Mouse (Mus musculus): Measurements from ENCODE around the gene Prickle4. TPM values are rescaled to one million over a fixed set of nuclear protein-coding genes. Genes with fewer than 3 reads are reported as not detected.
A peak's percentile ranks its signal among the peaks of the same experiment; 100 is the strongest.

Prickle4 gene
- polyA plus RNA-seq, 1 experiment from 2014 or later = 0.81 TPM

GRCm38 (mm10) chr17:47707961-47708360 is 13.4 kb upstream of the Prickle4 start:
- no peak for DNase-seq (ENCODE audit: low spot score)

- DNase-seq (ENCODE audit: low spot score) = no peak
Measured at GRCm38 (mm10) chr17:47706196-47706595, 11.7 kb upstream of the Prickle4 start.

- DNase-seq (ENCODE audit: low spot score) = no peak
Measured at GRCm38 (mm10) chr17:47704692-47705091, 10.2 kb upstream of the Prickle4 start.

- no peak for DNase-seq (ENCODE audit: low spot score)
Measured at GRCm38 (mm10) chr17:47703556-47703955, 9.0 kb upstream of the Prickle4 start.

GRCm38 (mm10) chr17:47702548-47703345 is 8.2 kb upstream of the Prickle4 start:
- DNase-seq (ENCODE audit: low spot score) = no peak

GRCm38 (mm10) chr17:47701793-47702192 is 7.3 kb upstream of the Prickle4 start:
- no peak for DNase-seq (ENCODE audit: low spot score)

- DNase-seq (ENCODE audit: low spot score) = no peak
Measured at GRCm38 (mm10) chr17:47699055-47699454, 4.5 kb upstream of the Prickle4 start.

GRCm38 (mm10) chr17:47698156-47698555 is 3.6 kb upstream of the Prickle4 start:
- no peak for DNase-seq (ENCODE audit: low spot score)

GRCm38 (mm10) chr17:47695337-47695710 is 788 bp upstream of the Prickle4 start:
- no peak for DNase-seq (ENCODE audit: low spot score)

- DNase-seq (ENCODE audit: low spot score) = no peak
Measured at GRCm38 (mm10) chr17:47694442-47694502, 264 bp downstream of the Prickle4 start, which contains the start of gene Gm21981. Gene Gm21981, minus strand, starts transcription at chr17:47694455.

GRCm38 (mm10) chr17:47693671-47694441 is 680 bp downstream of the Prickle4 start:
- DNase-seq (ENCODE audit: low spot score) = no peak

GRCm38 (mm10) chr17:47691650-47692049 is 2.9 kb downstream of the Prickle4 start:
- DNase-seq (ENCODE audit: low spot score) = no peak

- no peak for DNase-seq (ENCODE audit: low spot score)
Measured at GRCm38 (mm10) chr17:47689894-47690293, 4.6 kb downstream of the Prickle4 start.

- peak; percentile 49 for DNase-seq (ENCODE audit: low spot score)
Measured at GRCm38 (mm10) chr17:47688608-47689575, 5.6 kb downstream of the Prickle4 start, which contains the start of gene Frs3. Gene Frs3, plus strand, starts transcription at chr17:47689030.

- DNase-seq (ENCODE audit: low spot score) = no peak
Measured at GRCm38 (mm10) chr17:47688344-47688607, 6.3 kb downstream of the Prickle4 start, which contains the start of gene Tomm6. Gene Tomm6, minus strand, starts transcription at chr17:47688386.

- peak; percentile 97 for DNase-seq (ENCODE audit: low spot score)
Measured at GRCm38 (mm10) chr17:47687409-47688343, 6.9 kb downstream of the Prickle4 start.

GRCm38 (mm10) chr17:47682836-47683235 is 11.7 kb downstream of the Prickle4 start:
- DNase-seq (ENCODE audit: low spot score) = no peak

- DNase-seq (ENCODE audit: low spot score) = no peak
Measured at GRCm38 (mm10) chr17:47678702-47679101, 15.8 kb downstream of the Prickle4 start.

- no peak for DNase-seq (ENCODE audit: low spot score)
Measured at GRCm38 (mm10) chr17:47678238-47678637, 16.3 kb downstream of the Prickle4 start.

- peak; percentile 60 for DNase-seq (ENCODE audit: low spot score)
Measured at GRCm38 (mm10) chr17:47676581-47676980, 18.0 kb downstream of the Prickle4 start.

All from thymus, postnatal 0 days (tissue).